Mouse (Mus musculus): ENCODE measurements around the gene Cilp2. TPM values are rescaled to one million over a fixed set of nuclear protein-coding genes. Genes with fewer than 3 reads are reported as not detected.

Cilp2 gene
- polyA plus RNA-seq, 1 experiment from 2014 or later = 0.31 TPM

DNA sequence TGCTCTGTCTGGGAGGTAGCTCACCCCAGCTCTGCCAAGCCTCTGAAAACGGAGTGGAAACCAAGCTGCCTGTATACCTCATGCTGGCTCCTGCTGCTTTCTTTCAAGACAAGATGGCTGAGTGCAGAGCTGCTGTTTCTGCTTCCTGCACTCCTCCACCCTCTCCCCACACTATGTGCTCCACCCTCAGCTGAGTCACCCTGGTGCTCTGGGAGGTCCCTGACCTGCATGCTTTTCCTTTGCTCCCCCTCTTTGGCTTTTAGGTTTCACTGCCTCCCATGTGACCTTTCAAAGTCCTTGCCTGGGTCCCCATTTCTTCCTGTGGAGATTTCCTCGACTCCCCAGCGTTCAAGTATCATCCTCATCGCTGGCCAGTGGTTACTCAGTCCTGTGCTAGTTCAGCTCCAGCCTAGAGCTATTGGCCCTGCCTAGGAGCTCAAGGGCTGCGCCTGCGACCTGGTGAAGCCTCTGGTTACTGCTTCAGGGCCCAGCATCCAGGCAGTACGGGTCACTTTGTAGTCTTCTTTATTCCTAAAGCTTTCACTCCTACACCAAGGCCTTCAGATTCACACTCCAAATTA lies 36.5 kb downstream of the Cilp2 start:
- H3K4me1 ChIP-seq (ENCODE audit: control insufficient read depth, insufficient read depth, low read length) = no peaks in the 10 kb centered on the region
- 78% methylated on average over 7 of the region's 7 CpGs for WGBS
- H3K27ac ChIP-seq (ENCODE audit: low read depth, low read length) = no peak overlapping the region
- ATAC-seq (ENCODE audit: low FRiP score) = no peak
- no peak overlapping the region for H3K4me3 ChIP-seq (ENCODE audit: low read depth, low read length)
- H3K36me3 ChIP-seq (ENCODE audit: control insufficient read depth, insufficient read depth, low read length) = peaks cover 2% of the 10 kb centered on the region; the same call in 1 of the 2 replicates
- no peaks in the 10 kb centered on the region for H3K27me3 ChIP-seq (ENCODE audit: control insufficient read depth, insufficient read depth, low read length)
- no peak overlapping the region for H3K4me2 ChIP-seq
- H3K9me3 ChIP-seq (ENCODE audit: control insufficient read depth, low read length) = no peaks in the 10 kb centered on the region
- DNase-seq (ENCODE audit: low spot score, missing footprints) = no peak
- H3K9ac ChIP-seq (ENCODE audit: low read length) = no peak overlapping the region

DNA sequence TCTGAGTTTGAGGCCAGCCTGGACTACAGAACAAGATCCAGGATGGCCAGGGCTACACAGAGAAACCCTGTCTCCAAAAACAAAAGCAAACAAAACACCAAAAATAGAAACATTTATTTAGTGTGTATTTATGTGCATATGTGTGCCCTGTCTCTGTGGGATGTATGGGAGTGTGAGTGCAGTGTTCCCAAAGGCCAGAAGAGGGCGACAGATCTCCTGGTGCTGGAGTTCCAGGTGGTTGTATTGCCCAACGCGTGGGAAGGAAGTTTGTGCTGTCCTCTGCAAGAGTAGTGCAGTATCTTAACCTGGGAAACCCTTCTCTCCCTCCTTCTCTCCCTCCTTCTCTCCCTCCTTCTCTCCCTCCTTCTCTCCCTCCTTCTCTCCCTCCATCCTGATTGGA lies 37.6 kb downstream of the Cilp2 start:
- Histone ChIP-seq H3K4me3 (ENCODE audit: low read depth, low read length) (no peak overlapping the region), H3K4me2 (no peak overlapping the region), H3K9ac (ENCODE audit: low read length) (no peak overlapping the region), H3K27ac (ENCODE audit: low read depth, low read length) (no peak overlapping the region), H3K27me3 (ENCODE audit: control insufficient read depth, insufficient read depth, low read length) (no peaks in the 10 kb centered on the region), H3K36me3 (ENCODE audit: control insufficient read depth, insufficient read depth, low read length) (peaks cover 2% of the 10 kb centered on the region; the same call in 1 of the 2 replicates), H3K4me1 (ENCODE audit: control insufficient read depth, insufficient read depth, low read length) (no peaks in the 10 kb centered on the region), H3K9me3 (ENCODE audit: control insufficient read depth, low read length) (no peaks in the 10 kb centered on the region)
- 39% methylated on average over 3 of the region's 3 CpGs for WGBS
- ATAC-seq (ENCODE audit: low FRiP score) = no peak
- no peak for DNase-seq (ENCODE audit: low spot score, missing footprints)

DNA sequence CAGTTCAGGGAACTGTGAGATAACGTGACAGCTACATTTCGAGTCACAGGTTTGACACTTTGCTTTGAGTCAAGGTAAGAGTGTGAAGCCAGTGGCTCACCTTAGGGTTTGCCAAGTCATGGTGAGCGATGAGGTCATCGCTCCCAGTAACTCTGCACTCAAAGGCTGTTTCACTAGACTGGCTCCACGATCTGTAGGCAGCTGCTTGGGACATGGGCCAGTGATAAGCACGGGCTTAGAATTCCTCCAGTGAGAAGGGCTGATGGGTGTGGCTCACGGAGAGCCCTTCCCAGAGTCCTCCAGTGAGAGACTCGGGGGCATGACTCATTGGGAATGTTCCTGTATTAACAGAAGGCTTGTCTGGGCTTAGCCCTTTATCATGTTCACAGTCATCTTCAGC lies 38.5 kb downstream of the Cilp2 start:
- ATAC-seq (ENCODE audit: low FRiP score) (no peak), DNase-seq (ENCODE audit: low spot score, missing footprints) (no peak)
- H3K27ac ChIP-seq (ENCODE audit: low read depth, low read length) = no peak overlapping the region
- no peak overlapping the region for H3K4me3 ChIP-seq (ENCODE audit: low read depth, low read length)
- no peak overlapping the region for H3K9ac ChIP-seq (ENCODE audit: low read length)
- H3K4me1 ChIP-seq (ENCODE audit: control insufficient read depth, insufficient read depth, low read length) = no peaks in the 10 kb centered on the region
- peaks cover 2% of the 10 kb centered on the region; the same call in 1 of the 2 replicates for H3K36me3 ChIP-seq (ENCODE audit: control insufficient read depth, insufficient read depth, low read length)
- WGBS = 93% methylated on average over 8 of the region's 8 CpGs
- H3K9me3 ChIP-seq (ENCODE audit: control insufficient read depth, low read length) = no peaks in the 10 kb centered on the region
- no peak overlapping the region for H3K4me2 ChIP-seq
- H3K27me3 ChIP-seq (ENCODE audit: control insufficient read depth, insufficient read depth, low read length) = no peaks in the 10 kb centered on the region

- Histone ChIP-seq H3K36me3 (ENCODE audit: control insufficient read depth, insufficient read depth, low read length) (peaks cover 2% of the 10 kb centered on the region; the same call in 1 of the 2 replicates), H3K27ac (ENCODE audit: low read depth, low read length) (no peak overlapping the region), H3K4me3 (ENCODE audit: low read depth, low read length) (no peak overlapping the region), H3K4me2 (no peak overlapping the region), H3K9me3 (ENCODE audit: control insufficient read depth, low read length) (no peaks in the 10 kb centered on the region), H3K4me1 (ENCODE audit: control insufficient read depth, insufficient read depth, low read length) (no peaks in the 10 kb centered on the region), H3K27me3 (ENCODE audit: control insufficient read depth, insufficient read depth, low read length) (no peaks in the 10 kb centered on the region), H3K9ac (ENCODE audit: low read length) (no peak overlapping the region)
- 82% methylated on average over 3 of the region's 3 CpGs for WGBS
- no peak for ATAC-seq (ENCODE audit: low FRiP score)
- DNase-seq (ENCODE audit: low spot score, missing footprints) = no peak
Observed at GRCm38 (mm10) chr8:69847167-69848065, 40.1 kb downstream of the Cilp2 start.

GRCm38 (mm10) chr8:69837057-69837682 lies 50.3 kb downstream of the Cilp2 start:
- Histone ChIP-seq H3K9ac (ENCODE audit: low read length) (no peak overlapping the region), H3K27ac (ENCODE audit: low read depth, low read length) (no peak overlapping the region), H3K4me1 (ENCODE audit: control insufficient read depth, insufficient read depth, low read length) (no peaks in the 10 kb centered on the region), H3K9me3 (ENCODE audit: control insufficient read depth, low read length) (no peaks in the 10 kb centered on the region), H3K4me3 (ENCODE audit: low read depth, low read length) (no peak overlapping the region), H3K36me3 (ENCODE audit: control insufficient read depth, insufficient read depth, low read length) (no peaks in the 10 kb centered on the region; the same call in 1 of the 2 replicates), H3K27me3 (ENCODE audit: control insufficient read depth, insufficient read depth, low read length) (no peaks in the 10 kb centered on the region), H3K4me2 (no peak overlapping the region)
- 83% methylated on average over 8 of the region's 8 CpGs for WGBS
- ATAC-seq (ENCODE audit: low FRiP score) (no peak), DNase-seq (ENCODE audit: low spot score, missing footprints) (no peak)

DNA sequence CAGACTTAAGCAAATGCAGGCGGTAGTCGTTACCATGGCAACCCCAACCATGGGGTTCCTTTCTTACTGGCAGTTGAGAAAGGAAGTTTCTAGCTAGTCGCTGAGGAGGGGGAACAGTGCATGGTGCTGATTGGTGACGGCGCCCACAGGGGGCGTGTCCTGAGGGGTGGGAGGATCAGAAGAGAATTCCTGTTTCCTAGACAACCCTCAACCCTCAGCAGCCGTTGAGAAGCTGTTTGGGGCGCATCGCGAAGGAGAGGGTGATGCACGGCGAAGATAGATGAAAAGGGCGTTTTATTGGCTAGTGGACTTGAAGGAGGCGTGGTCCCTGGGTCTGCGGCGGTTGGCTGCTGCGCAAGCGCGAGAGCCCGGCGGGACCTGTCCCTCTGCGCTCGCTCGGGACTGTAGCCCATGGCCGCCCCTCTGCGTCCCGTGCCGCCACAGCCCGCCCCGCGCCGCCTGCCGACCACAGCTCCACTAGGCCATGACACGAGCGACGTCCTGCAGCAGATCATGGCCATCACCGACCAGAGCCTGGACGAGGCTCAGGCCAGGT lies 55.1 kb downstream of the Cilp2 start, which contains the start of gene Pbx4:
Gene Pbx4, plus strand, starts transcription at position 194 of the 556 bp plus-strand sequence.
- Histone ChIP-seq H3K27me3 (ENCODE audit: control insufficient read depth, insufficient read depth, low read length) (no peaks in the 10 kb centered on the region), H3K9ac (ENCODE audit: low read length) (peak within 1 kb of the TSS; percentile 64), H3K4me2 (peak within 1 kb of the TSS; percentile 65), H3K36me3 (ENCODE audit: control insufficient read depth, insufficient read depth, low read length) (no peaks in the 10 kb centered on the region), H3K4me1 (ENCODE audit: control insufficient read depth, insufficient read depth, low read length) (peaks cover 5% of the 10 kb centered on the region), H3K4me3 (ENCODE audit: low read depth, low read length) (peak within 1 kb of the TSS; percentile 54), H3K27ac (ENCODE audit: low read depth, low read length) (peak within 1 kb of the TSS; percentile 59), H3K9me3 (ENCODE audit: control insufficient read depth, low read length) (no peaks in the 10 kb centered on the region)
- peak; percentile 98 for ATAC-seq (ENCODE audit: low FRiP score)
- WGBS = under 1% methylated on average over 38 of the region's 38 CpGs
- peak; percentile 99 for DNase-seq (ENCODE audit: low spot score, missing footprints)

Other genes with a start within 250 kb of the Cilp2 start
- 2.4 and 3.0 TPM in 2 replicates for gene Zfp964, start 233.2 kb downstream of the Cilp2 start, polyA plus RNA-seq (2014; fragmentation: Nextera tagmentation; extraction: Ambion mirVana)
- 34.9 and 38.6 TPM in 2 replicates for gene Zfp869, start 177.0 kb downstream of the Cilp2 start, polyA plus RNA-seq (2014; fragmentation: Nextera tagmentation; extraction: Ambion mirVana)
- gene Zfp963, start 137.7 kb downstream of the Cilp2 start, polyA plus RNA-seq (2014; fragmentation: Nextera tagmentation; extraction: Ambion mirVana) = 6.7 and 7.0 TPM in 2 replicates
- 1.4 and 1.6 TPM in 2 replicates for gene Gm20422, start 112.8 kb downstream of the Cilp2 start, polyA plus RNA-seq (2014; fragmentation: Nextera tagmentation; extraction: Ambion mirVana)
- gene Atp13a1, start 96.5 kb downstream of the Cilp2 start, polyA plus RNA-seq (2014; fragmentation: Nextera tagmentation; extraction: Ambion mirVana) = 33.8 and 40.7 TPM in 2 replicates
- gene Zfp866, start 96.5 kb downstream of the Cilp2 start, polyA plus RNA-seq (2014; fragmentation: Nextera tagmentation; extraction: Ambion mirVana) = 41.5 and 42.2 TPM in 2 replicates
- gene Gmip, start 79.0 kb downstream of the Cilp2 start, polyA plus RNA-seq (2014; fragmentation: Nextera tagmentation; extraction: Ambion mirVana) = 7.8 TPM in 2 replicates
- 0.72 and 1.2 TPM in 2 replicates for gene Lpar2, start 65.3 kb downstream of the Cilp2 start, polyA plus RNA-seq (2014; fragmentation: Nextera tagmentation; extraction: Ambion mirVana)
- gene Pbx4, start 55.2 kb downstream of the Cilp2 start, polyA plus RNA-seq (2014; fragmentation: Nextera tagmentation; extraction: Ambion mirVana) = 33.9 and 39.1 TPM in 2 replicates
- 3.4 and 4.0 TPM in 2 replicates for gene Tssk6, start 14.5 kb upstream of the Cilp2 start, polyA plus RNA-seq (2014; fragmentation: Nextera tagmentation; extraction: Ambion mirVana)
- 167 and 172 TPM in 2 replicates for gene Ndufa13, start 14.9 kb upstream of the Cilp2 start, polyA plus RNA-seq (2014; fragmentation: Nextera tagmentation; extraction: Ambion mirVana)
- 3.2 and 3.6 TPM in 2 replicates for gene Yjefn3, start 15.0 kb upstream of the Cilp2 start, polyA plus RNA-seq (2014; fragmentation: Nextera tagmentation; extraction: Ambion mirVana)
- gene Gatad2a, start 108.7 kb upstream of the Cilp2 start, polyA plus RNA-seq (2014; fragmentation: Nextera tagmentation; extraction: Ambion mirVana) = 52.7 and 65.2 TPM in 2 replicates
- gene Mau2, start 155.0 kb upstream of the Cilp2 start, polyA plus RNA-seq (2014; fragmentation: Nextera tagmentation; extraction: Ambion mirVana) = 46.2 and 49.3 TPM in 2 replicates
- 33.3 and 35.3 TPM in 2 replicates for gene Sugp1, start 155.1 kb upstream of the Cilp2 start, polyA plus RNA-seq (2014; fragmentation: Nextera tagmentation; extraction: Ambion mirVana)
- gene Tm6sf2, start 185.2 kb upstream of the Cilp2 start, polyA plus RNA-seq (2014; fragmentation: Nextera tagmentation; extraction: Ambion mirVana) = 0.95 and 1.6 TPM in 2 replicates
- gene Hapln4, start 195.8 kb upstream of the Cilp2 start, polyA plus RNA-seq (2014; fragmentation: Nextera tagmentation; extraction: Ambion mirVana) = 0.04 and 0.22 TPM in 2 replicates
- 47.2 and 52.4 TPM in 2 replicates for gene Ncan, start 233.2 kb upstream of the Cilp2 start, polyA plus RNA-seq (2014; fragmentation: Nextera tagmentation; extraction: Ambion mirVana)
- 14.3 and 16.9 TPM in 2 replicates for gene Nr2c2ap, start 243.6 kb upstream of the Cilp2 start, polyA plus RNA-seq (2014; fragmentation: Nextera tagmentation; extraction: Ambion mirVana)